Mouse (Mus musculus) liver, embryonic 14.5 days (tissue): Measurements from ENCODE around the gene Olfml2b. TPM values are rescaled to one million over a fixed set of nuclear protein-coding genes. Genes with fewer than 3 reads are reported as not detected.
A peak's percentile ranks its signal among the peaks of the same experiment; 100 is the strongest.

ENCODE experiments used
- ATAC-seq: fragments of 200-750 bp; cut with Nextera tagmentation; 2 replicates; pipeline ENCODE4 v1.8.0; 2017; ENCODE audit warnings: moderate number of reproducible peaks, mild to moderate bottlenecking, moderate library complexity; ENCODE audit not compliant: insufficient read depth
- DNase-seq, 3 experiments: peaks; one replicate each; pipeline ENCODE4 v3.0.0-alpha.2; 2012 to 2013; ENCODE audit warnings: low read depth in 3 of 3, low spot score in 3 of 3
- H3K27ac ChIP-seq: fragments of 300-500 bp; sonication (generic); 2 replicates; pipeline ENCODE4 v1.5.1; 2014; ENCODE audit warnings: moderate library complexity, mild to moderate bottlenecking, control low read depth, inconsistent platforms
- H3K27me3 ChIP-seq: fragments of 300-500 bp; sonication (generic); 2 replicates; pipeline ENCODE4 v1.6.1; 2014; ENCODE audit warnings: mild to moderate bottlenecking, low read length, moderate library complexity; ENCODE audit not compliant: control insufficient read depth, insufficient read depth
- H3K36me3 ChIP-seq: fragments of 300-500 bp; sonication (generic); replicated peaks from 2 replicates; pipeline ENCODE4 v1.6.1; 2014; ENCODE audit warnings: low read depth; ENCODE audit not compliant: control insufficient read depth, insufficient read depth
- H3K4me1 ChIP-seq, 2 experiments: fragments of 200-500 bp in 1 of 2; fragments of 300-500 bp in 1 of 2; sonication (generic) in 1 of 2; replicated peaks; 2 replicates each; pipeline ENCODE4 v1.6.1; 2012 to 2014; ENCODE audit warnings: antibody characterized with exemption in 1 of 2, inconsistent platforms in 1 of 2, low read length in 1 of 2; ENCODE audit not compliant: control insufficient read depth in 2 of 2, insufficient read depth in 2 of 2
- H3K4me2 ChIP-seq: fragments of 300-500 bp; sonication (generic); 2 replicates; pipeline ENCODE4 v1.6.1; 2014; ENCODE audit warnings: low read depth, mild to moderate bottlenecking, control low read depth, moderate library complexity
- H3K4me3 ChIP-seq, 2 experiments: fragments of 200-500 bp in 1 of 2; fragments of 300-500 bp in 1 of 2; sonication (generic) in 1 of 2; 2 replicates each; pipeline ENCODE4 v1.5.1; 2012 to 2014; ENCODE audit warnings: low read depth in 2 of 2, low read length in 2 of 2, mild to moderate bottlenecking in 2 of 2, control low read depth in 1 of 2, inconsistent platforms in 1 of 2, moderate library complexity in 1 of 2; ENCODE audit not compliant: insufficient read depth in 1 of 2
- H3K9ac ChIP-seq: fragments of 300-500 bp; sonication (generic); replicated peaks from 2 replicates; pipeline ENCODE4 v1.6.1; 2014; ENCODE audit warnings: mild to moderate bottlenecking, control low read depth, moderate library complexity
- H3K9me3 ChIP-seq: fragments of 300-500 bp; sonication (generic); 2 replicates; pipeline ENCODE4 v1.6.1; 2016; ENCODE audit warnings: low read length, mixed read lengths; ENCODE audit not compliant: control insufficient read depth
- CTCF ChIP-seq: IDR thresholded peaks from 2 replicates; pipeline ENCODE4 v1.5.1; 2016; ENCODE audit warnings: antibody characterized with exemption, low read depth, control low read depth
- EP300 ChIP-seq: IDR thresholded peaks from 2 replicates; pipeline ENCODE4 v1.6.1; 2016; ENCODE audit warnings: antibody characterized with exemption, low read depth
- WGBS: fragments of 180-500 bp; shearing (Covaris S2); extraction: QIAGEN DNeasy Blood & Tissue Kit; methylation state at CpG from one replicate; pipeline ENCODE4 v1.1.7; 2014; ENCODE audit not compliant: insufficient replicate concordance; 5-methylcytosine and 5-hydroxymethylcytosine counted together
- polyA plus RNA-seq, 2 experiments: library from polyadenylated mRNA; depleted of rRNA in 1 of 2; stranded (reverse) in 1 of 2; unstranded in 1 of 2; fragments of >200 nt; fragmentation: Nextera tagmentation in 1 of 2; extraction: Ambion mirVana in 1 of 2; gene quantifications; 2 replicates each; pipeline versions ENCODE4 v1.2.1 to v1.2.3; 2012 to 2014

The Olfml2b gene
- polyA plus RNA-seq, 2 experiments, result 0.73 to 1.1 TPM

DNA sequence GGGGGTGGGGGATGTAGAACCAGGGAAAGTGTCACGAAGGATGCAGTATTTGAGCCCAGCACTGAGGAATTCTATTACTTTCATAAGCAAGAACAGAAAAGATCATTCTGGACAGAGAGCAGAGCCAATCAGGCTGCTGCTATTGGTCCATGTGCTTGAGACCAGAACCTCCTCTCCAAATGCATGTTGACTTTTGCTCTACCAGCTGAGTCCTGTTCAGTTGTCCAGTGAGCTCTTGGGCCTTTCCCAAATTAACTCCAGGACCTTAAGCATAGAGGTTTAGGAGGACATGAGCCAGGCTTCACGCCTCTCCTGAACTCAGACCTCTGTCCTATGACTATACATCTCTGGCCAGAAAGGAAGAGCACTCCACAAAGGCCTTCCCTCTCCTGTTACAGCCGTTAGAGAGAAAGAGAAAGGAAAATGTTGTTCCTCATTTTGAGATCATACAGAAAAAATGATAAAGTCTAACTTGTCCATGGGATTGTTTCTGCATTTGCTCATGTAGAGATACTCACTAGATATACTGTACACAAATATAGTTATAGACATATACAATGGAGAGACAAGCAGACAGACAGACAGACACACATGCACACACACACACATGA is 35.8 kb upstream of the Olfml2b start:
- TF ChIP-seq CTCF (no peak), EP300 (no peak)
- Histone ChIP-seq H3K27ac (peak overlapping the region; percentile 45), H3K4me3 (no peak overlapping the region), H3K27me3 (no peaks in the 10 kb centered on the region; the same call in 1 of the 2 replicates), H3K9ac (no peak overlapping the region), H3K36me3 (no peaks in the 10 kb centered on the region), H3K4me2 (no peak overlapping the region), H3K4me1 (peaks cover 35 to 38% of the 10 kb centered on the region in 2 experiments), H3K9me3 (no peaks in the 10 kb centered on the region)
- 59% methylated on average over 3 of the region's 3 CpGs for WGBS
- no peak for ATAC-seq
- no peak for DNase-seq

DNA sequence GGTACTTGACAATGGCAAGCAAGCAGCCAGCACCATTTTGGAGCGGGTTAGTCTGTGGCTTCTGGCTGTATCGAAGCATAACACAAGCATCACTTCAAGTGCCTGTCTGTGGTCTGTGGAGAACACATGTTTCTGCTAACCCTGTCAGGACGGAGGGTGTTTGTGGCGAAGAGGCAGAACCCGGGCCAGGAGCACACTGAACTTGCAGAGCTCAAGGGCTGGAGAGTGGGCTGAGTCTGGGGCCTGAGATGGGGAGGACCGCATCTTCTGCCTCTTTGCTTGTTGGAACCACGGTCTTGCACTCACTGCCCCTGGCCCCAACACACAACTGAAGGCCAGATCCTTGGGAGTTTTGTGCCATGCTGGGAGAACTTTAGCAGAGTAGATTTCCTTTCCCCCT is 34.5 kb upstream of the Olfml2b start:
- Histone ChIP-seq H3K4me2 (peak overlapping the region; percentile 55), H3K27ac (peak overlapping the region; percentile 96)
- ATAC-seq, result peak; percentile 65

DNA sequence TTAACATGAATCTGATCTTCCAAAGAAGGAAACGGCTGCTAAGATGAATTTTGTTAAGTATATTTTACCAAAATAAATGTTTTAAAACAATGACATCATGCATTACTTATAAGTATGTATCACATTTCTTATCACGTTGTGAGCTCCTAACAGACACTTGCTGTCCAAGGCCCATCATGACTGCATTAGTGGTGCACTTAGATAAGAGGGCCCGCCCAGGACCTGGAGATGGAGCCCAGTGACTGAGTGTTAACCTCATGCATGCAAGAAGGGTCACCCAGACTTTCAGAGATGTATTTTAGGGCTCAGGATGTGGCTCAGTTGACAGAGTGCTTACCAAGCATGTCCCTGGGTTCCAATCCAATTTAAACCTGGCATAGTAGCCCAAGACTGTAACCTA is 34.0 kb upstream of the Olfml2b start:
- Histone ChIP-seq H3K9ac (peak overlapping the region; percentile 58), H3K4me2 (peak overlapping the region; percentile 55), H3K36me3 (no peaks in the 10 kb centered on the region), H3K9me3 (no peaks in the 10 kb centered on the region), H3K27me3 (no peaks in the 10 kb centered on the region), H3K27ac (peak overlapping the region; percentile 96), H3K4me3 (no peak overlapping the region), H3K4me1 (peaks cover 35 to 38% of the 10 kb centered on the region in 2 experiments)
- DNase-seq, result peak; percentile 88 to 90 (median 88)
- WGBS, result 12% methylated on average over 3 of the region's 3 CpGs
- TF ChIP-seq CTCF (no peak), EP300 (peak; percentile 95)
- peak; percentile 99 for ATAC-seq

More for the DNA sequence above, 34.5 kb upstream of the Olfml2b start:
- no peak for DNase-seq
- H3K27me3 ChIP-seq, result no peaks in the 10 kb centered on the region
- H3K9ac ChIP-seq, result peak overlapping the region; percentile 58
- no peaks in the 10 kb centered on the region for H3K36me3 ChIP-seq
- 18% methylated on average over 7 of the region's 7 CpGs for WGBS
- TF ChIP-seq CTCF, result no peak
- no peak for TF ChIP-seq EP300
- H3K9me3 ChIP-seq, result no peaks in the 10 kb centered on the region
- no peak overlapping the region for H3K4me3 ChIP-seq
- peaks cover 35 to 38% of the 10 kb centered on the region in 2 experiments for H3K4me1 ChIP-seq

DNA sequence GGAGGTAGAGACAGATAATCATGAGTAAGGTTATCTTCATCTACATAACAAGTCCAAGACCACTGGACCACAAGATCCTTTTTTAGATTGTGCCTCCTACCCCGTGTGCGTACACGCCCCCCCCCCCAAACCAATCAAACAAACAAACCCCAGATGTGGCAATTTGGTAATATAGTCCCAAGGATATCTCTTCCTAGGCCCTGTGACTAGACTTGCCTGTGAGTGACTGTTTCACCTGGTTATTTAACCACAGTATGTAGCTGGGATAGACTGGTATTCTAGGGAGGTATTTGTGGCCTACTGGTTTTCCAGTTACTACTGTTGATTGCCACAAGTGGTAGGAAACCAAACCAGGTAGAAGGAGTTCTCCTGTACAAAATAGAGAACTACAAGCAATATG is 33.6 kb upstream of the Olfml2b start:
- Histone ChIP-seq H3K36me3 (no peaks in the 10 kb centered on the region), H3K9ac (peak overlapping the region; percentile 52), H3K4me2 (peak overlapping the region; percentile 55), H3K9me3 (no peaks in the 10 kb centered on the region), H3K27ac (peak overlapping the region; percentile 96), H3K4me1 (peaks cover 35 to 38% of the 10 kb centered on the region in 2 experiments), H3K27me3 (no peaks in the 10 kb centered on the region), H3K4me3 (no peak overlapping the region)
- DNase-seq (no peak), ATAC-seq (peak; percentile 66)
- WGBS, result 20% methylated on average over 3 of the region's 3 CpGs
- no peak for TF ChIP-seq EP300
- no peak for TF ChIP-seq CTCF

DNA sequence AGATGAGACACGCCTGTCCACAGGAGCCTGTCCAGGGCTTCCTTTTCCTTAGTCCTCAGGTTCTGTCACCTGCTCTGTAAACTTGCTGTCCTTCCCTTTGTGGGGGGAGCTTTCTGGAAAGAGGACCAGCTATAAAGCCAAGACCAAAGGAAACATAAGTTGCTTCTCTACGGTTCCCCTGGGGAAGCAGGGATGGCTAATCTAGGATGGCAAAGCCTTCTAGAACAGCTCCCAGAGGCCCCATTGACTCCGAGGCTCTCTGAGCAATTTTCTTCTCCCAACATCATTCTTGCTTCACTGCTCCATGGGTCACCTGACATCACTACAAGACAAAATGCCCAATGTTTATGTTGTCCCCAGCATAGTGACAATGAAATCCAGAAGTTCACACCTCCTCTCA is 32.7 kb upstream of the Olfml2b start:
- Histone ChIP-seq H3K27ac (peak overlapping the region; percentile 96), H3K4me3 (no peak overlapping the region), H3K36me3 (no peaks in the 10 kb centered on the region), H3K9ac (no peak overlapping the region), H3K4me2 (no peak overlapping the region), H3K4me1 (peaks cover 35 to 38% of the 10 kb centered on the region in 2 experiments), H3K27me3 (no peaks in the 10 kb centered on the region), H3K9me3 (no peaks in the 10 kb centered on the region)
- no peak for DNase-seq
- 79% methylated on average over 3 of the region's 3 CpGs for WGBS
- TF ChIP-seq EP300 (no peak), CTCF (no peak)
- no peak for ATAC-seq
